Mouse (Mus musculus) lung, postnatal 0 days (tissue): ENCODE results near the gene Crocc2. TPM values are rescaled to one million over a fixed set of nuclear protein-coding genes. Genes with fewer than 3 reads are reported as not detected.

Experiments used
- ATAC-seq: fragments of 200-750 bp; cut with Nextera tagmentation; 2 replicates; pipeline ENCODE4 v1.8.0; 2017; ENCODE audit warnings: moderate library complexity
- DNase-seq: peaks from one replicate; pipeline ENCODE4 v3.0.0-alpha.2; 2016; ENCODE audit warnings: low spot score
- H3K27ac ChIP-seq: fragments of 300-500 bp; sonication (generic); 2 replicates; pipeline ENCODE4 v1.5.1; 2014; ENCODE audit warnings: antibody characterized with exemption, mild to moderate bottlenecking, low read length, mixed read lengths
- H3K27me3 ChIP-seq: fragments of 300-500 bp; sonication (generic); replicated peaks from 2 replicates; pipeline ENCODE4 v1.6.1; 2014; ENCODE audit warnings: low read length, mixed read lengths; ENCODE audit not compliant: insufficient read depth
- H3K36me3 ChIP-seq: fragments of 300-500 bp; sonication (generic); 2 replicates; pipeline ENCODE4 v1.6.1; 2014; ENCODE audit warnings: low read length, mixed read lengths; ENCODE audit not compliant: insufficient read depth
- H3K4me1 ChIP-seq: fragments of 300-500 bp; sonication (generic); 2 replicates; pipeline ENCODE4 v1.6.1; 2014; ENCODE audit warnings: antibody characterized with exemption, low read depth, low read length, mixed read lengths; ENCODE audit not compliant: insufficient read depth
- H3K4me2 ChIP-seq: fragments of 300-500 bp; sonication (generic); replicated peaks from 2 replicates; pipeline ENCODE4 v1.6.1; 2014; ENCODE audit warnings: low read depth, mild to moderate bottlenecking, low read length, moderate library complexity, mixed read lengths
- H3K4me3 ChIP-seq: fragments of 300-500 bp; sonication (generic); 2 replicates; pipeline ENCODE4 v1.5.1; 2014; ENCODE audit warnings: low read depth, low read length
- H3K9ac ChIP-seq: fragments of 300-500 bp; sonication (generic); replicated peaks from 2 replicates; pipeline ENCODE4 v1.6.1; 2014; ENCODE audit warnings: low read depth, mild to moderate bottlenecking
- H3K9me3 ChIP-seq: fragments of 300-500 bp; sonication (generic); 2 replicates; pipeline ENCODE4 v1.6.1; 2016; ENCODE audit warnings: low read length, mixed read lengths
- CTCF ChIP-seq: IDR thresholded peaks from 2 replicates; pipeline ENCODE4 v1.5.1; 2016; ENCODE audit warnings: antibody characterized with exemption, mild to moderate bottlenecking
- EP300 ChIP-seq: IDR thresholded peaks from 2 replicates; pipeline ENCODE4 v1.6.1; 2016; ENCODE audit warnings: antibody characterized with exemption, mild to moderate bottlenecking, control low read depth
- WGBS: fragments of 180-500 bp; shearing (Covaris S2); extraction: QIAGEN DNeasy Blood & Tissue Kit; methylation state at CpG from one replicate; pipeline ENCODE4 v1.1.7; 2014; 5-methylcytosine and 5-hydroxymethylcytosine counted together
- polyA plus RNA-seq: library from polyadenylated mRNA; unstranded; fragments of >200 nt; fragmentation: Nextera tagmentation; extraction: Ambion mirVana; gene quantifications from 2 replicates; pipeline ENCODE4 v1.2.1, GENCODE M21; 2015

Gene Crocc2
- polyA plus RNA-seq, 1 experiment from 2014 or later = 1.3 TPM

- H3K9ac ChIP-seq = no peak overlapping the region
- peak; percentile 25; the same call in 1 of the 2 replicates for ATAC-seq
These were observed 39.7 kb upstream of the Crocc2 start for GRCm38 (mm10) chr1:93128710-93129349.

GRCm38 (mm10) chr1:93130242-93130983, 38.1 kb upstream of the Crocc2 start:
- no peak overlapping the region for H3K9ac ChIP-seq
- no peak overlapping the region for H3K4me2 ChIP-seq
- DNase-seq = peak; percentile 89

More at GRCm38 (mm10) chr1:93128710-93129349, 39.7 kb upstream of the Crocc2 start:
- TF ChIP-seq CTCF (peak; percentile 86), EP300 (no peak)
- Histone ChIP-seq H3K9me3 (no peaks in the 10 kb centered on the region), H3K36me3 (no peaks in the 10 kb centered on the region), H3K4me1 (no peaks in the 10 kb centered on the region), H3K4me2 (no peak overlapping the region), H3K27me3 (no peaks in the 10 kb centered on the region), H3K27ac (no peak overlapping the region), H3K4me3 (no peak overlapping the region)
- peak; percentile 56 for DNase-seq
- WGBS = 18% methylated on average over 6 of the region's 6 CpGs

DNA sequence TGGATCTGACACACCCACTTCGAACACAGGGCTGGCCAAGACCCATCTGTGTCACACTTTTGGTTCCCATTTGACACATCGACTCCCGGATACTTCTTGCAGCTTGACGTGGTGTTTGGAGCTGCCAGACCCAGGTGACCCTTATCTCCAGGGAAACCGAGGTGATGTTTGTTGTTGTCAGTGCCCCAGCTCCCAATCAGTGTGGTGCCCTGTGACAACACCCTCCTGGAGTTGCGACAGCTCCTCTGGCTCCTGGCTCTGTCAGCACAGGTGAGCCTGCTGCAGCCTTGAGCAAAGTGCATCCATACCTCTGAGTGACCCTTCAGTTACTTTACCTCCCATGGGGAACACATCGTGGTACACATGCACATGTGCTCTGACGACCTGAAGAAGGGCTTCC, 35.8 kb upstream of the Crocc2 start:
- H3K4me3 ChIP-seq = no peak overlapping the region
- H3K27me3 ChIP-seq = no peaks in the 10 kb centered on the region
- H3K27ac ChIP-seq = no peak overlapping the region
- no peaks in the 10 kb centered on the region for H3K4me1 ChIP-seq
- ATAC-seq (peak; percentile 40; the same call in 1 of the 2 replicates), DNase-seq (peak; percentile 47)
- WGBS = 38% methylated on average over 8 of the region's 8 CpGs
- no peak overlapping the region for H3K4me2 ChIP-seq
- no peak overlapping the region for H3K9ac ChIP-seq
- no peaks in the 10 kb centered on the region for H3K9me3 ChIP-seq
- TF ChIP-seq EP300 = no peak
- TF ChIP-seq CTCF = no peak
- H3K36me3 ChIP-seq = no peaks in the 10 kb centered on the region

More at GRCm38 (mm10) chr1:93130242-93130983, 38.1 kb upstream of the Crocc2 start:
- ATAC-seq = peak; percentile 82
- H3K27ac ChIP-seq = 0 out of 2 replicates have a peak overlapping the region, but pooled peaks have one; percentile 16
- no peaks in the 10 kb centered on the region for H3K36me3 ChIP-seq
- no peaks in the 10 kb centered on the region for H3K4me1 ChIP-seq
- TF ChIP-seq CTCF = no peak
- peak; percentile 26; the same call in 1 of the 2 replicates for TF ChIP-seq EP300
- no peak overlapping the region for H3K4me3 ChIP-seq
- 46% methylated on average over 10 of the region's 10 CpGs for WGBS
- no peaks in the 10 kb centered on the region for H3K9me3 ChIP-seq
- H3K27me3 ChIP-seq = no peaks in the 10 kb centered on the region

DNA sequence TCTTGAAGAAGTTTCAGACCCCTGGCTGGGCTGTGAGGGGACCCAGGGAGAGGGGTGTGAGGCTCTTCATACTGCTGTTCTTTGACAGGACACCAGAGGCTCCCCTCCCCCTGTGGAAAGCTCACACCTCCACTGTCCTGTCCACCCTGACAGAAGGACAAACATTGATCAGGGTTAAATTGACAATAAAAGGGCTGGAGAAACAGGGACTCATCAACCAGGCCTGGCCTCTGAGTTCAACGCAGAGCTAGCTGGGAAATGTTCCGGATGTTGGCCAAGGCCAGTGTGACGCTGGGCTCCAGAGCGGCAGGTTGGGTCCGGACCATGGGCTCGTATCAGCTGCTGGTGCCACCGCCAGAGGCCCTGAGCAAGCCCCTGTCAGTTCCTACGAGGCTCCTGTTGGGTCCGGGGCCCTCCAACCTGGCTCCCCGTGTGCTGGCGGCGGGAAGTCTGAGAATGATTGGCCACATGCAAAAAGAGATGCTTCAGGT, 33.4 kb upstream of the Crocc2 start, which contains the start of gene Agxt:
TSS of gene Agxt (plus strand) at position 205 of the 491 bp plus-strand sequence.
- Histone ChIP-seq H3K4me1 (no peaks in the 10 kb centered on the region), H3K36me3 (no peaks in the 10 kb centered on the region)
- ATAC-seq = no peak

GRCm38 (mm10) chr1:93138534-93138933, 30.0 kb upstream of the Crocc2 start:
- no peak for DNase-seq
- H3K9ac ChIP-seq = no peak overlapping the region
- H3K9me3 ChIP-seq = no peaks in the 10 kb centered on the region
- H3K36me3 ChIP-seq = no peaks in the 10 kb centered on the region
- no peak for ATAC-seq
- no peak for TF ChIP-seq EP300
- TF ChIP-seq CTCF = no peak
- H3K27me3 ChIP-seq = no peaks in the 10 kb centered on the region
- H3K4me2 ChIP-seq = no peak overlapping the region
- no peak overlapping the region for H3K4me3 ChIP-seq
- H3K4me1 ChIP-seq = no peaks in the 10 kb centered on the region
- WGBS = 71% methylated on average over 6 of the region's 6 CpGs
- H3K27ac ChIP-seq = no peak overlapping the region

More for the DNA sequence above, 33.4 kb upstream of the Crocc2 start, which contains the start of gene Agxt:
- H3K27me3 ChIP-seq = no peaks in the 10 kb centered on the region
- no peak within 1 kb of the TSS for H3K4me3 ChIP-seq
- WGBS = 76% methylated on average over 12 of the region's 12 CpGs
- H3K4me2 ChIP-seq = no peak within 1 kb of the TSS
- H3K9ac ChIP-seq = no peak within 1 kb of the TSS
- no peaks in the 10 kb centered on the region for H3K9me3 ChIP-seq
- no peak for DNase-seq
- TF ChIP-seq EP300 (no peak), CTCF (no peak)
- H3K27ac ChIP-seq = no peak within 1 kb of the TSS

DNA sequence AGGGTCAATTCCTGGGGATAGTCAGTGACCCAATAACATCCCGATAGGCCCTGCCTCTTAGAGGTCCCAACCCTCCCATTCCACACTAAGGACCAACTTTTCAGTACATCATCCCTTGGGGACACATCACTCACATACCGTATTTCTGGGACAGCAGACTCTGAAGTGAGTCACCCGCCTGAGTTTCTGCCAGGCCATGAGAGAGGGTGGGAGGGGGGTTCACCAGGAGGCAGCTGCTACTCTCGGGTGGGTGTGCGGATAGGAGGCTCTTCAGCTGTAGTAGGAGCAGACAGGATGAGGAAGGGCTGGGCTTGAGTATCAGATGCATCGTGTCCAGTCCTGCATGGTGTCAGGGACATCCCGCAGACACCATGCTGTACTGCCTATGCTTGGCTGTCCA, 28.8 kb upstream of the Crocc2 start:
- Histone ChIP-seq H3K4me2 (no peak overlapping the region), H3K36me3 (no peaks in the 10 kb centered on the region), H3K9ac (no peak overlapping the region), H3K27ac (no peak overlapping the region), H3K4me1 (no peaks in the 10 kb centered on the region), H3K9me3 (no peaks in the 10 kb centered on the region), H3K27me3 (no peaks in the 10 kb centered on the region), H3K4me3 (no peak overlapping the region)
- 68% methylated on average over 7 of the region's 7 CpGs for WGBS
- DNase-seq = peak; percentile 23
- TF ChIP-seq CTCF = no peak
- TF ChIP-seq EP300 = no peak
- ATAC-seq = 0 out of 2 replicates have a peak, but pooled peaks have one; percentile 14
